Mouse (Mus musculus): ENCODE measurements around the gene Olfr11. TPM values are rescaled to one million over a fixed set of nuclear protein-coding genes. Genes with fewer than 3 reads are reported as not detected.

Gene Olfr11
- total RNA-seq (2021): not detected
- long read RNA-seq, experiment 1: 0 reads
- long read RNA-seq, experiment 2: 0 reads

DNA sequence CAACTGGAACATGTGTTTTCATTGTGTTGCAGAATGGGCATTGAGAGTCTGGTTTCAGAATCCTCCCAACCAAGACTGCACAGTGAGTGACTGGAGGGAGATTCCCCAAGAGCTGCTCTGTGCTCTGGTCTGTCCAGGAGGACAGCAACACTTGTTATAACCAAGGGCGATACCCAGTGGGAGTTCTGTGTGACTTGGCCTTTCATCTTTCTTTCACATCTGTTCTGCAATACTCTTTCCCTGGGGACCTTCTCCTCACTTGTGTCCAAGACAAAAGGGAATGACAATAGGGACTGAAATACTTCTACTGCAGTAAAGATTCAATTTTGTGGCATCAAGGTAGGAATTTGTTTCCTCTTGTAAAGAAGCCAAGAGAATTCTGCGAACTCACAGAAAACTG, at the start of gene Olfr11:
Gene Olfr11 (minus strand): TSS at position 101 of the 400 bp plus-strand sequence.
- no peak for DNase-seq (ENCODE audit: low spot score in 2 of 2)
- no peak within 1 kb of the TSS for H3K27ac ChIP-seq
- no peak for TF ChIP-seq CTCF (conservative IDR thresholded peaks at IDR 0.05)
- H3K4me3 ChIP-seq: no peak within 1 kb of the TSS

DNA sequence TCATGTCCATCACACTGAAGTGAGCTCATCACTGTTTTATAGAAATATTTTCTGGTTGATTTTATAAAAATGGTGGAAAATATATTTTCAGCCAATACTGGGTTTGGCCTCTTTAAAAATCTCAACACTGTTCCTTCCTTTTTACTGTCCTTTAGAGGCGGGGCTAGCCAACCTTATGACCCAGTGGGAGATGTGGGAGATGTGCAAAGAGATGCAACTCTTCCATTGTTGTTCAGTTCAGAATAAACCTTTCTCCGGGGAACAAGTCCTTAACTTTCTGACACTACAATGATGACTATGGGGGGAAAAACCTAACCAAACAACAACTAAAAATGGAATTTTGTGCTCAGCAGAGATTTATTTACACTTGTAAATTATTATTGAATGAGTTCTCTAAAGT, 35.0 kb upstream of the Olfr11 start, which contains the start of gene Olfr1360:
Gene Olfr1360 (minus strand): TSS at position 101 of the 400 bp plus-strand sequence.
- DNase-seq (ENCODE audit: low spot score in 2 of 2): no peak
- no peak for TF ChIP-seq CTCF (conservative IDR thresholded peaks at IDR 0.05)
- no peak within 1 kb of the TSS for H3K4me3 ChIP-seq
- H3K27ac ChIP-seq: no peak within 1 kb of the TSS

GRCm38 (mm10) chr13:21663286-21663685, 21.0 kb upstream of the Olfr11 start, which contains the start of gene Olfr1361:
Gene Olfr1361 (minus strand): TSS chr13:21663386.
- no peak within 1 kb of the TSS for H3K27ac ChIP-seq
- no peak within 1 kb of the TSS for H3K4me3 ChIP-seq
- DNase-seq (ENCODE audit: low spot score in 2 of 2): no peak
- no peak for TF ChIP-seq CTCF (conservative IDR thresholded peaks at IDR 0.05)

GRCm38 (mm10) chr13:21613922-21614321, 28.4 kb downstream of the Olfr11 start, which contains the start of gene Olfr1362:
Gene Olfr1362 (minus strand): TSS chr13:21614022.
- no peak within 1 kb of the TSS for H3K27ac ChIP-seq
- no peak for DNase-seq (ENCODE audit: low spot score in 2 of 2)
- no peak within 1 kb of the TSS for H3K4me3 ChIP-seq
- no peak for TF ChIP-seq CTCF (conservative IDR thresholded peaks at IDR 0.05)

DNA sequence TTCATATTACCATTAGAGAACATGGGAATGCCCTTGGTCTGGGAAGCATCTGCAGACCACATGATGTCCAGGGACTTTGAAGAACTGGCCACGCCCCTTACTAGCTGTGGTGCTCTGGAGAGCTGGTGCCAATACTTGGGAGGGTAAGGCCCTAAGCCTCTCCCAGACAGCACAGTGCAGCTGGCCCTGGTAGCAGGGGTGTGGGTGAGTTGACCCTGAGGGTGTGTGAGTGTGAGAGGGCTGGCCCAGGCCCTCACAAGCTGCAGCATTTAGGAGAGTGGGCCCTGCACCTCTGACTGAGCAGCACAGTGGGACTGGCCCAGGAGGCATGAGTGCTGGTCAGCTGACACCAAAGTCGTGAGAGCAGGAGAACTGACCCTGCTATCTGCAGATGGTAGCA, 50.7 kb downstream of the Olfr11 start:
- TF ChIP-seq CTCF (conservative IDR thresholded peaks at IDR 0.05): no peak
- H3K27ac ChIP-seq: no peak overlapping the region
- no peak for DNase-seq (ENCODE audit: low spot score in 2 of 2)
- no peak overlapping the region for H3K4me3 ChIP-seq

Other genes with a start within 250 kb of the Olfr11 start
- gene Zkscan3, start 239.8 kb downstream of the Olfr11 start, total RNA-seq (2021): 10 to 100 TPM; 36.0 to 43.5 TPM
- gene Pgbd1, start 201.5 kb downstream of the Olfr11 start, total RNA-seq (2021): 1 to 10 TPM; 1.1 to 1.6 TPM
- gene Zscan26, start 188.8 kb downstream of the Olfr11 start, total RNA-seq (2021): 10 to 100 TPM; 55.4 to 55.9 TPM
- gene Nkapl, start 174.0 kb downstream of the Olfr11 start, total RNA-seq (2021): under 1 TPM; 0.56 to 0.92 TPM
- 1 to 10 TPM; 6.5 TPM for gene Zkscan4, start 163.6 kb downstream of the Olfr11 start, total RNA-seq (2021)
- gene Gm10065, start 163.1 kb downstream of the Olfr11 start, total RNA-seq (2021): not detected
- gene AK157302, start 147.3 kb downstream of the Olfr11 start, total RNA-seq (2021): 10 to 100 TPM; 19.4 to 21.2 TPM
- 10 to 100 TPM; 59.2 to 60.9 TPM for gene Gm11273, start 141.1 kb downstream of the Olfr11 start, total RNA-seq (2021)
- 10 to 100 TPM; 20.2 to 23.4 TPM for gene Zkscan8, start 111.4 kb downstream of the Olfr11 start, total RNA-seq (2021)
- gene Olfr1366, start 99.7 kb downstream of the Olfr11 start, total RNA-seq (2021): not detected
- gene Olfr1535, start 82.6 kb downstream of the Olfr11 start, total RNA-seq (2021): not detected
- not detected for gene Olfr1364, start 60.8 kb downstream of the Olfr11 start, total RNA-seq (2021)
- gene Olfr1362, start 28.5 kb downstream of the Olfr11 start, total RNA-seq (2021): not detected
- gene Olfr1361, start 20.9 kb upstream of the Olfr11 start, total RNA-seq (2021): not detected
- gene Olfr1360, start 34.9 kb upstream of the Olfr11 start, total RNA-seq (2021): not detected
- gene Olfr1359, start 55.6 kb upstream of the Olfr11 start, total RNA-seq (2021): not detected
- gene Hist1h2bl, start 73.6 kb upstream of the Olfr11 start, total RNA-seq (2021): 10 to 100 TPM; 25.0 to 36.7 TPM
- 10 to 100 TPM; 27.6 to 54.9 TPM for gene Hist1h2ai, start 73.9 kb upstream of the Olfr11 start, total RNA-seq (2021)
- 10 to 100 TPM; 51.3 to 58.2 TPM for gene Hist1h3h, start 75.1 kb upstream of the Olfr11 start, total RNA-seq (2021)
- gene Hist1h2bm, start 79.5 kb upstream of the Olfr11 start, total RNA-seq (2021): 1 to 10 TPM; 4.2 to 8.2 TPM
- gene Hist1h4j, start 92.5 kb upstream of the Olfr11 start, total RNA-seq (2021): 10 to 100 TPM; 16.7 to 19.3 TPM
- gene Hist1h4k, start 108.0 kb upstream of the Olfr11 start, total RNA-seq (2021): 100 to 1,000 TPM; 269 to 298 TPM
- 10 to 100 TPM; 15.1 TPM for gene Hist1h2ak, start 111.3 kb upstream of the Olfr11 start, total RNA-seq (2021)
- 1 to 10 TPM; 8.3 to 9.4 TPM for gene Hist1h2bn, start 111.6 kb upstream of the Olfr11 start, total RNA-seq (2021)
- gene Hist1h1b, start 138.1 kb upstream of the Olfr11 start, total RNA-seq (2021): 1 to 10 TPM; 6.3 to 8.1 TPM
- gene Hist1h3i, start 140.9 kb upstream of the Olfr11 start, total RNA-seq (2021): 10 to 100 TPM; 61.0 to 71.7 TPM
- gene Hist1h2an, start 144.7 kb upstream of the Olfr11 start, total RNA-seq (2021): 1 to 10 TPM in 1 of 2 experiments, not detected in 1; 2.8 TPM
- gene Hist1h2bp, start 144.9 kb upstream of the Olfr11 start, total RNA-seq (2021): 1 to 10 TPM; 6.8 to 8.1 TPM
- 10 to 100 TPM; 39.6 to 42.1 TPM for gene Hist1h2bq, start 167.7 kb upstream of the Olfr11 start, total RNA-seq (2021)
- gene Hist1h2ao, start 167.9 kb upstream of the Olfr11 start, total RNA-seq (2021): 10 to 100 TPM; 30.7 to 36.0 TPM
- gene Hist1h4m, start 169.2 kb upstream of the Olfr11 start, total RNA-seq (2021): 100 to 1,000 TPM; 247 to 254 TPM
- 10 to 100 TPM; 26.5 to 46.4 TPM for gene Hist1h4n, start 189.7 kb upstream of the Olfr11 start, total RNA-seq (2021)
- 10 to 100 TPM; 11.3 to 15.9 TPM for gene Hist1h2ap, start 191.0 kb upstream of the Olfr11 start, total RNA-seq (2021)
- gene Hist1h2br, start 191.2 kb upstream of the Olfr11 start, total RNA-seq (2021): 10 to 100 TPM; 38.6 to 42.0 TPM

Measured in layer of hippocampus, adult 2 months (tissue).